Mouse (Mus musculus) cerebellum, adult 11 months (tissue): ENCODE results near the gene Dusp8.

Experiments used
- DNase-seq: peaks from one replicate; pipeline ENCODE4 v3.0.0; 2022

The Dusp8 gene

GRCm38 (mm10) chr7:142045344-142045743 lies 50.3 kb downstream of the Dusp8 start:
- no peak for DNase-seq

GRCm38 (mm10) chr7:142040756-142041155 lies 54.9 kb downstream of the Dusp8 start:
- no peak for DNase-seq

GRCm38 (mm10) chr7:142037553-142038170 lies 58.0 kb downstream of the Dusp8 start:
- peak; percentile 53 for DNase-seq

DNA sequence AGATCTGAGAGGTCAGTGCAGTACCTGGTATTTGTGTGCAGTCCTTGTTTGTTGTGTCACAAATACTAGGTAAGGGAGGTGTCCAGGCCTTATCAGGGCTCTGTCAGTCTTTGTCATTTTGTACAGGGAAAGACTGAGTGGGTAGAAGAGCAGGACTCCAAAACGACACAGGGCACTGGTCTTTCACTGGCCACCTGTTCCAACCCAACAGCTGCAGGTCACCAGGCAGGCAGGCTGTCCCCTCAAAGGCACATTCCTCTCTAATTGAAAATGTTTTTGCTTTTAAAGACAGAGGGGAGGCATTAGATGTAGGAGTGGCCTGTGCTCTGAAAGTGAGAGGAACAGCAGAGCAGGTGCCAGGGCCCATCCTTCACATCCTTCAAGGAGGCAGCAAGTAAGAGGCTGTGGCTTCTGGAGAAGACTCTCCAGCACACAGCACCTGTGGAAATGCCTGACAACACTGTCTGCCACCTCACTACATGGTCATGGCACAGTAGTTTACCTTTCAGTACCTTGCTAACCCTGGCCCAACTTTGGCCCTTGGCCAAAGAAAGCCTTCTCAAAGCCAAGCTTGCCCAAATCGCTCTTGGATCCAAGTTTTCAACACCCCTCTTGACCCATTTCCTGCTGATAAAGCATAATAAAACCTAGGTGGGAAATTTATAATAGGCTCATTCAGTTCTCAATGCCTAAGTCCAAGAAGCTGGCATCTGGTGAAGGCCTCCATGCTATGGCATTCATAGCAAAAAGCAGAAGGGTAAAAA lies 60.4 kb downstream of the Dusp8 start:
- DNase-seq: no peak

GRCm38 (mm10) chr7:142034198-142034597 lies 61.4 kb downstream of the Dusp8 start:
- peak; percentile 52 for DNase-seq

DNA sequence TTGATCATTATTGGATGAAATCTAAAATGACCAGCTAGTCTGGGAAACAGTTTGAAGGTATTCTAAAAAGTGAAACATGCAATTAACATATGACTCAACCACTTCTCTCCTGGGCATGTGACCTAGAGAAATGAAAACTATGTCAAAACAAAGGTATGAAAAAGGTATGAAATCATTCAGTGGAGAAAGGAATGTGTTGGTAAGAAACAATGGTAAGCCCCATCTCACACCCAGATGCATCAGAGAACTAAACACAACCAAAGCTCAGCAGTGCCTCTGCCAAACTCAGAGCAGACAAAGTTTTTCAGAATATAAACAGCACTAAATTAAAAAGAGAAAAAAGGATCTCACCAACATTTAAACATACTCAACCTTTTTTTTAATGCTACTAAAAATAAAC lies 65.6 kb downstream of the Dusp8 start:
- DNase-seq: no peak
